Mouse (Mus musculus) cerebellum, adult 9-11 months (tissue): Measurements from ENCODE around the gene A030003K21Rik.
A peak's percentile ranks its signal among the peaks of the same experiment; 100 is the strongest.

Experiments
- DNase-seq: peaks from one replicate; pipeline ENCODE4 v3.0.0; 2022

Gene A030003K21Rik

GRCm38 (mm10) chr1:82905886-82906285, 37.3 kb downstream of the A030003K21Rik start:
- no peak for DNase-seq

DNA sequence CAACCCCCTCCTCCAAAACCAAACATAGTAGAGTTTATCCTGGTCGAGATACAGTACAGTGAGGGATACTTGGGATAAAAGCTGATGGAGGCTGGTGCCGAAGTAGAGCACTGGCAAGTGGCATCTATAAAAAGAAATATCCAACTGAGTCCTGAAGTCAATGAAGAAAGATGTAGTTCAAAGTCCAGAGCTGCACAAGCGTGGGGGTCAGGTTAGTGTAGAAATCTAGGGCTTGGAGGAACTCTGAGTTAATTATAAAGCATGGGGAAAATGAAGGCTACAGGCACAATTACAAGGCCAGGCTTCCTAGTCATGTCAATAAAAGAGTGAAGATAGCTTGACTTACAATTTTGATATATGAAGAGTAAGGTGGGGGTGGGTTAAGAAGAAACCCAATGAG, 42.0 kb downstream of the A030003K21Rik start:
- no peak for DNase-seq

DNA sequence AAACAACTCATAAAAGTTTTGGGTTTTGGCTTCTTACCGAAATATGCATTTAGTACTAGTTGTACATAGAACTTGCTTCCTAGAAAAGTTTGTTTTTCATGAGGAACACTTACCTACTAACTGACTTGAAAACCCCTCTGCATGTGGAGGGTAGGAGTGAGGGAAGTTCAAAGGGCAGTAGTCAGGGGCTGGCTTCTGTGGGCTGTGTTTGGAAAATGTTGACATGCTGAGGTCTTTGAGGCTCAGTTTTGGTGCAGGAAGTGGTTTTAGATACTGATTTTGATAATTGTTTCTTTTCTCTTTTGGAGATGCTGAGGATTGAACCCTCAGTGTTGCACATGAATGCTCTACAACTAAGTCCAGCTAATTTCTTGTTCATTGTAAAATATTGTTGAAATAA, 42.6 kb downstream of the A030003K21Rik start:
- no peak for DNase-seq

GRCm38 (mm10) chr1:82893269-82893668, 49.9 kb downstream of the A030003K21Rik start:
- DNase-seq: peak; percentile 8
